Mouse (Mus musculus) kidney, adult 2 months (tissue): Measurements from ENCODE around the gene Zbtb38.

Experiments used
- CTCF ChIP-seq: fragments of 200-500 bp; conservative IDR thresholded peaks from 2 replicates; pipeline ENCODE4 v1.5.1; 2011; ENCODE audit warnings: low read depth, mild to moderate bottlenecking, control low read depth, low read length, moderate library complexity, mixed read lengths; ENCODE audit not compliant: insufficient read depth, insufficient read length
- POLR2A ChIP-seq: fragments of 200-500 bp; IDR thresholded peaks from one replicate; pipeline ENCODE4 v1.6.1; 2011; ENCODE audit warnings: low read depth, low read length, control low read depth

DNA sequence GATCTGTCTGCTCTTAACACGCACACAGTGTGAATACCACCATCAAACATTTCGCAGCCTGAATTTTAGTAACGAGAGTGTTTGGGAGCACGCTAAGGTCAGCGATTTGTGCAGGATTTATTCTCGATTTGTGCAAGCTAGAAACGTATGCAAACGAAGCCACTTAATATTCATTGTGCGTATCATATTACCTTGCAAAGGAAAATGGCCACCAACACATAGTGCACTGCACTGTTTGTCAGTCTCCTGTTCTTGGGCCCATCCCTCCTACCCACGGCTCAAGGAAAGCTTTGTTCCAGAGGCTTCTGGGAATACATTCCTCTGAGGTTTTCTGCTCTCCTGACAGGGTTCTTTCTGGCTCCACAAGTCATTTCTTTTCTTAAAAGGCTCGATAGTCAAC, 37.5 kb downstream of the Zbtb38 start:
- TF ChIP-seq CTCF (no peak), POLR2A (no peak)
